Mouse (Mus musculus) C2C12 (cell line): Measurements from ENCODE around the gene Prox2.

ENCODE experiments used
- CEBPB ChIP-seq: IDR thresholded peaks from one replicate; pipeline ENCODE4 v1.6.1; 2011; ENCODE audit warnings: low read depth, mild to moderate bottlenecking, control low read depth, moderate library complexity
- CTCF ChIP-seq: IDR thresholded peaks from one replicate; pipeline ENCODE4 v1.5.1; 2011; ENCODE audit not compliant: control insufficient read depth, insufficient read depth, insufficient read length
- FOSL1 ChIP-seq: IDR thresholded peaks from one replicate; pipeline ENCODE4 v1.8.0; 2011; ENCODE audit warnings: mild to moderate bottlenecking, low read length; ENCODE audit not compliant: poor library complexity, insufficient read depth, severe bottlenecking
- MAX ChIP-seq: IDR thresholded peaks from one replicate; pipeline ENCODE4 v1.6.1; 2011; ENCODE audit warnings: mild to moderate bottlenecking, control low read depth

- no peak for TF ChIP-seq CTCF
- TF ChIP-seq MAX, result no peak
- no peak for TF ChIP-seq FOSL1
- no peak for TF ChIP-seq CEBPB
Observed at GRCm38 (mm10) chr12:85150321-85151001, 39.9 kb upstream of the Prox2 start.
